Mouse (Mus musculus) frontal cortex, adult 2 months (tissue): Measurements from ENCODE around the gene Adam15. TPM values are rescaled to one million over a fixed set of nuclear protein-coding genes. Genes with fewer than 3 reads are reported as not detected.

Source experiments
- DNase-seq, 2 experiments: peaks; one replicate each; pipeline ENCODE4 v3.0.0; 2022; ENCODE audit warnings: low spot score in 1 of 2; ENCODE audit errors: extremely low spot score in 1 of 2
- polyA plus RNA-seq: library from polyadenylated mRNA; depleted of rRNA; stranded (reverse); fragments of >200 nt; gene quantifications from 2 replicates; pipeline ENCODE4 v1.2.3, GENCODE M21; 2012; rRNA removed

Gene Adam15
- polyA plus RNA-seq, 1 experiment: 148 TPM

GRCm38 (mm10) chr3:89305551-89306325, 44.1 kb downstream of the Adam15 start:
- DNase-seq: no peak

DNA sequence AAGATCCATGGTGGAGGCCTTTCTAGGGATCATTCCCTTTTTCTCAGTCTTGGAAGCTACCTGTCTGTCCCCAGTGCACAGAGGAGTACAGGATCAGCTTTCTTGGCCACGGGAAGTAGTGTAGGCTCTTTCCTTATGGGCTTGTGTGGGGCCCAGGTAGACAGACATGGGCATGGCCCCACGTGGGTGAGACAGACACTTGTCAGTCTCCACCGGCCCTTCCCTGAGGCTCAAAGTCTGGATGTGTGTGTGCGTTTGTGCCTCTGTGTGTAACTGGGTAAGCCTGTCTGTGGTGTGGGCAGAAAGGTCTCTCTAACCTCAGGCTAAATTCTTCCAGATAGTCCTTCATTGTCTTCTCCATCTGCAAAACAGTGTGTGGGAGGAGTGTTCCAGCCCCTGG, 44.7 kb downstream of the Adam15 start:
- no peak for DNase-seq

- DNase-seq: no peak
Observed at GRCm38 (mm10) chr3:89304440-89304839, 45.4 kb downstream of the Adam15 start.

DNA sequence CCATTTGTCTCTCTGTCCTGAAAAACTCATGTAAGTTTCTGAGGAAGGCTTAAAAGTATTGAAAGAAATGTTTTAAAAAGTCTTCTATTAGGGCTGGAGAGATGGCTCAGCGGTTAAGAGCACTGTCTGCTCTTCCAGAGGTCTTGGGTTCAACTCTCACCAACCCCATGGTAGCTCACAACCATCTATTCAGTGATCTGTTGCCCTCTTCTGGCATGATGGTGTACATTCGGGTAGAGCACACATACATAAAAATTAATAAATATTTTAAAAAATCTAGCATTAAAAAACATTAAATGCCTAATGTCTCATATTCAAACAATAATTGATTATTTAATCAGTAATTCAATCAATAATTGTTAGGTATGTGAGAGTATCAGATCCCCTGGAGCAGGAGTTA, 49.3 kb downstream of the Adam15 start:
- no peak for DNase-seq

- no peak for DNase-seq
Observed at GRCm38 (mm10) chr3:89300071-89300470, 49.7 kb downstream of the Adam15 start.

GRCm38 (mm10) chr3:89299499-89299898, 50.3 kb downstream of the Adam15 start:
- peak in 1 of 2 experiments; percentile 59 for DNase-seq

DNA sequence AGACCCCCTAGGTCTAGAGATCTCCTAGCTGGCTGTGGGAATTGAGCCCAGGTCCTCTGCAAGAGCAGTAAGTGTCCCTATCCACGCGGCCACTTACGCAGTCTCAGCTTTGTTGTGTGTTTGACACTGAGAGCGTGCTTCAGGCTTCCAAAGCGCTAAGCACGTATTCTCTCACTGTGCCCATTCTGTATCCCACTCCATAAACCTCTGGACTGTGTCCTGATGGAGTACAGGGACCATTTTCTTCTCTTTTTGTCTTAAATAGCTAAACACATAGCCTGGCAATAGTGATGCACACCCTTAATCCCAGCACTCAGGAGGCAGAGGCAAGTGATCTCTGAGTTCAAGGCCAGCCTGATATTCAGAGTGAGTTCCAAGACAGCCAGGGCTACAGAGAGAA, 50.9 kb downstream of the Adam15 start:
- no peak for DNase-seq

GRCm38 (mm10) chr3:89296761-89297396, 52.9 kb downstream of the Adam15 start:
- peak in 1 of 2 experiments; percentile 35 for DNase-seq

- DNase-seq: no peak
Observed at GRCm38 (mm10) chr3:89295685-89296230, 54.0 kb downstream of the Adam15 start.

DNA sequence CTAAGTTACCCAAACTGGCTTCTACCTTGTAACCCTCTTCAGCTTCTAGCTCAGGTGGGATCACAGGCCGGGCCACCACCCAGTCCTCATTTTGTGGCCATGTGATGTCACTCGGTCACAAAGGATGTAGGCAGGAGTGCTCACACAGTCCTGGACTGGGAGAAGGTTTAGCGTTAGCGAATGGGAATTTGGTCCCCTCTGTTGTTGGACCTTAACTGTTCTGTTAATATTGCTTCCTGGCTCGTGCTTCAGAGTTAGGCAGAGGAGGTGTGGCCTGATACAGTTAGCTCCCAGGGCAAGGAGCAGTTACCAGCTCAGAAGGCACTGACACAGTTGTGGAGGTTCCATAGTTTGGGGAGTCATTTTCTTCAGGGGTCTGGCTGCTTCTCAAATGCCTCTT, 55.6 kb downstream of the Adam15 start:
- DNase-seq: no peak

DNA sequence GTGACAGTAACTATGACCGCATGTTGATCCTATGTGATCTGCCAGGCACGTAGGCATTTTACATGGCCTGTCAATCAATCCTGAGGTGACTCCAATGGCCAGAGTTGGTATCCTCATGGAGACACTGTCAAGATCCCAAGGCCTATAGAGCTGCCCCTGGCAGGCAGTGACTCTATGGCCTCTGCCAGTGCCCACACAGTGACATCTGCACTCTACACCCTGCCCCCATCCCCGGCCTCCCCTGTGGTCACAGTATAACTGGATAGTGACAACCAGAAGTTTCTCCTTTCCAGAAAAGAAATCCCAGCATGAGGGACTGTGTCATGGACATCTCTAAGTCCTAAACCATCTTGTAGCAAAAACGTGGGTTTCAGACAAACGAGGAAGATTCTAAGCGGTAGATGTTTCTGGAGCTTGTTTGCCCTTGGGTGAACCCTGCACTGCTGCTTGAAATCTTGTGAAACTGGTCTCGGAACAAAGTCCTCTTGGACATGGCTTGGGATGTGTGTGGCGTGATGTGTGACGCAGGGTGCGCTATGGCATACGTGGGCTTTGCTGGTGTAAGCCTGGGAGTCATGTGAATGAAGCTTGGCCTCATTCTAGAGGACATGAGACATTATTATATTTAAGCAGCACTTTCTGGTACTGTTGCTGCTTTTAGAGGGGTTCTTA, 56.4 kb downstream of the Adam15 start:
- DNase-seq: no peak

- DNase-seq: no peak
Observed at GRCm38 (mm10) chr3:89292303-89292702, 57.5 kb downstream of the Adam15 start.

GRCm38 (mm10) chr3:89291874-89292273, 57.9 kb downstream of the Adam15 start:
- DNase-seq: no peak

Other genes with a start within 250 kb of the Adam15 start
- 0.08 TPM in 1 of 2 replicates, not detected in the other for gene Gm43738, start 248.9 kb downstream of the Adam15 start, polyA plus RNA-seq
- gene Fdps, start 248.0 kb downstream of the Adam15 start, polyA plus RNA-seq: 97.5 and 98.5 TPM in 2 replicates
- gene Pklr, start 213.9 kb downstream of the Adam15 start, polyA plus RNA-seq: not detected in 2 replicates
- 33.3 and 36.8 TPM in 2 replicates for gene Hcn3, start 189.8 kb downstream of the Adam15 start, polyA plus RNA-seq
- gene Clk2, start 185.2 kb downstream of the Adam15 start, polyA plus RNA-seq: 71.1 and 76.2 TPM in 2 replicates
- 95.7 and 97.7 TPM in 2 replicates for gene Scamp3, start 172.5 kb downstream of the Adam15 start, polyA plus RNA-seq
- gene Fam189b, start 166.9 kb downstream of the Adam15 start, polyA plus RNA-seq: 77.0 and 78.8 TPM in 2 replicates
- gene Gba, start 147.1 kb downstream of the Adam15 start, polyA plus RNA-seq: 65.4 and 68.7 TPM in 2 replicates
- gene Thbs3, start 134.8 kb downstream of the Adam15 start, polyA plus RNA-seq: 51.0 and 57.4 TPM in 2 replicates
- gene Mtx1, start 122.9 kb downstream of the Adam15 start, polyA plus RNA-seq: 136 and 142 TPM in 2 replicates
- gene Muc1, start 120.9 kb downstream of the Adam15 start, polyA plus RNA-seq: 1.1 and 2.1 TPM in 2 replicates
- 53.0 and 66.4 TPM in 2 replicates for gene Krtcap2, start 104.0 kb downstream of the Adam15 start, polyA plus RNA-seq
- 96.7 and 99.7 TPM in 2 replicates for gene Trim46, start 103.7 kb downstream of the Adam15 start, polyA plus RNA-seq
- 131 and 188 TPM in 2 replicates for gene Dpm3, start 90.6 kb downstream of the Adam15 start, polyA plus RNA-seq
- 90.0 and 93.9 TPM in 2 replicates for gene Slc50a1, start 79.4 kb downstream of the Adam15 start, polyA plus RNA-seq
- 7.3 and 7.9 TPM in 2 replicates for gene Efna1, start 68.9 kb downstream of the Adam15 start, polyA plus RNA-seq
- 68.0 and 78.5 TPM in 2 replicates for gene Efna3, start 27.0 kb downstream of the Adam15 start, polyA plus RNA-seq
- gene Efna4, start 12.0 kb downstream of the Adam15 start, polyA plus RNA-seq: 0.76 and 1.2 TPM in 2 replicates
- gene Dcst2, start 12.0 kb upstream of the Adam15 start, polyA plus RNA-seq: 0.68 and 0.86 TPM in 2 replicates
- 0.08 TPM in 2 replicates for gene Dcst1, start 15.3 kb upstream of the Adam15 start, polyA plus RNA-seq
- 15.2 and 15.3 TPM in 2 replicates for gene Zbtb7b, start 44.8 kb upstream of the Adam15 start, polyA plus RNA-seq
- gene Lenep, start 52.8 kb upstream of the Adam15 start, polyA plus RNA-seq: 5.1 and 6.3 TPM in 2 replicates
- 43.7 and 47.7 TPM in 2 replicates for gene Flad1, start 61.9 kb upstream of the Adam15 start, polyA plus RNA-seq
- gene Cks1b, start 68.4 kb upstream of the Adam15 start, polyA plus RNA-seq: 7.1 TPM in 2 replicates
- gene Shc1, start 68.4 kb upstream of the Adam15 start, polyA plus RNA-seq: 18.2 and 18.6 TPM in 2 replicates
- gene Pygo2, start 80.2 kb upstream of the Adam15 start, polyA plus RNA-seq: 42.5 and 51.0 TPM in 2 replicates
- gene Pbxip1, start 86.7 kb upstream of the Adam15 start, polyA plus RNA-seq: 34.8 and 38.9 TPM in 2 replicates
- 69.0 and 76.7 TPM in 2 replicates for gene Pmvk, start 104.5 kb upstream of the Adam15 start, polyA plus RNA-seq
- gene Kcnn3, start 170.2 kb upstream of the Adam15 start, polyA plus RNA-seq: 11.4 and 15.8 TPM in 2 replicates